Mouse (Mus musculus) lung, postnatal 4 days (tissue): ENCODE measurements at regions not wholly inside any gene's neighbourhood (a gene's known extent, or its start where the extent isn't known, plus 50 kb on each side); places are given as distances from the start of the nearest gene placed in this dataset.
A peak's percentile ranks its signal among the peaks of the same experiment; 100 is the strongest.

Experiments
- DNase-seq, 2 experiments: peaks; one replicate each; pipeline ENCODE4 v3.0.0; 2021

DNA sequence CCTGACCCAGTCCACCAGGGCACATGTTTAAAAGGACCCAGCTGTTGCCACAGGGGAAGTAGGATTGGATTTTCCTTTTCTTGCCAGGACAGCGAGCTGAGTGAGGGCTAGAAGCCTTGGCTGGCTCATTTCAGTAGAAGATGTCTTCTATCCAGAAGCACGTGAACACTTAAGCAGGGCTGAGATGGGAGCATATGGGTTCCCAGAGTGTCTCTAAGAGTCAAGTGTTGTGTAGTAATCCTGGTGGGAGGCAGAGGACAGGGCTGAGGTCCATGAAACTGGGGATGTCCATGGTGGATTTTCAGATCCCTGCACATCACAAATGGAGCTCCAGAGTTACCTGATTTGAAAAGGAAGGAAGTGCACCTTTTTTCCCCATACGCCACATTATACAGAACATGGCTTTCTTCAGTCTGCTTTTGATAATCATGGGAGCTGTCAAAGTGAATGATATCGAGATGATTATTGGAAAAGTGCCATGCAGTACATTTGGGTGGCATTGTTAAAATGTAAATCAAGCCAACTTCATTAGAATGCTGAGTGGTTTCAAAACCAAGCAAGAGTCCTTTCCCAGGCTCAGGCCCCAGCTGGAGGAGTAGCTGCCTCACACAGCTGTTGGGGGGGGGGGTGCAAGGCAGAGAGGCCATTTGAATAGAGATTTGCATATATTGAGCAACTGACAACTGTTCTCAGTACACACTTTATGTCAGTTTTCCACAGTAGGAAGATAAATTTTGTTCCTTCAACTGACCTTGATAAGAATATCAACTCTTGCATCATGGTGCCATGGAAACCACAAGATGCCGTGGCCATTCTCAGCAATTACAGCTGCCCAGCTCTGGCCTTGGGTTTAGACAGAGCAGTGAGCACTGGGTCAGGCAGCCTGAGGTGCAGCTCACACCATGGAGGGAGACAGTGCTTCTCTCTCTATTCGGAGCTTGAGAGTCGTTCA, 81.7 kb downstream of the Slc35b3 start:
- peak in 1 of 2 experiments; percentile 52 for DNase-seq

DNA sequence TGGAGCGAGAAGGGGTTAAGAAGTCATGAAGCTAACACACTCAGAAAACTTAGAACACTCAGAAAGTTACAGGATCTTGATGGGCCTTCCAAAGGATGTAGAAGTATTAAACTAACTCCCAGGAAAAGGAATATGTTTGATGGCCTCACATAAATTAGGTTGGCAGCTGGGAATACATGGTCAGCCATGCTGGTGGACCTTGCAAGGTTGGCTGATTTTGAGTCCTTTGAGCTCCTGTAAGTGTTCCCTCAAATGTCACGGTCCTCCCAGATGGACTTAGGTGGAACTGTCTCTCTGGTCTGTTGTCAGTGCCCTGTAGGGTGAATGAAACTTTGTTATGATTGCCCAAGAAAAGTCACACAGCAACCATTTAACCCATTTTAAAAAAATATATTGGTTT, 84.8 kb downstream of the Slc35b3 start:
- no peak for DNase-seq

DNA sequence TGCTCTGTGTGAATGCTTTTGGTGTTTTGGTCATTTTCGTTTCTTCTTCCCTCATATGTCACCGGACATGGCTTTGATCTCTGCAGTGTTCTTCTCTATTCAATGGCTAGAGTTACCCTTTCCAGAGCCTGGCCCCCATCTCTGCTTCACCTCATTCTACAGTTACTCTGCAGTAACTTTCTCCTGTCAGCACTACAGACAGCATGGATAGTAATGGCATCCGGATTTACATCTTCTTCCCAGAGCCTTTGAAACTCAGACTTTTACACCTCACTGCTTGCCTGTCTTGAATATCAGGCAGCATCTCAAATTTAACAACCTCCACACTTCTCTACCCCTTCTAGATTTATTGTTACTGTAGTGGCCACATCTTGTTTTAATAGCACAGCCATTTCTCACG, 96.7 kb downstream of the Slc35b3 start:
- no peak for DNase-seq

DNA sequence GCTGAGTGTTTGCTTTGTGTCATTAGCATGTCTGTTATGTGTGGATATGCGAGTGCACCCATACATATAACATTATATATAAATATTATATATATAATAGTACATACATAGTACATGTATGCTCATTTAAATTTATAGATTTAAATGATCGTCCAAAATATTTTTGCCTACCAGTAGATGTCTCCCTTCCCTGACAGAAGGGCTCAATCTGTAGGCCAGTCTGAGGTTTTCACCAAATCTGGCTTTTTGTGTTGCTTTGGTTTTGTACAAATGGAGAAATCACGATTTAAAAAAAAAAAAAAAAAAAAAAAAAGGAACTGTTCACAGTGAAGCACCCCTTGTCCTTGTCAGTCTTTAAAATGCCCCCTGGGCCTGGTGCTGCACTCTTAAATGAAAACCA, 104.9 kb downstream of the Slc35b3 start:
- no peak for DNase-seq

DNA sequence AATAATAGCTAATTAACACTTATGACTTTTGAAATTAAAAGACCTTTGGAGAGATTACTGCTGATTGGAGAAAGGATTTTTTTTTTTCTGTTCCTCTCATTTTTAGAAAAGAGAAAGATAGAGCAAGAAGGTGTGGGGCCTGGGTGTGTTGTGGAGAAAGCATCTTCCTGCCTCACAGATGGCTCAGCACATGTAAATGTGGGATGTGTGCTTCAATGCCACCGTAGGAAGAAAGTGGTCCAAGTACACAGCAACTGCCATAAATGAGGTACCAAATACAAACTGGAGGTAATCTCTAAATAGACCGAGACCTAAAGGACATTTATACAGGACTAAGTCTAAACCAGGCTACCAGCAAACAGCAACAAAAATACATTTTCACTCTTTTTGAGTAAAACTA, 105.7 kb downstream of the Slc35b3 start:
- no peak for DNase-seq

DNA sequence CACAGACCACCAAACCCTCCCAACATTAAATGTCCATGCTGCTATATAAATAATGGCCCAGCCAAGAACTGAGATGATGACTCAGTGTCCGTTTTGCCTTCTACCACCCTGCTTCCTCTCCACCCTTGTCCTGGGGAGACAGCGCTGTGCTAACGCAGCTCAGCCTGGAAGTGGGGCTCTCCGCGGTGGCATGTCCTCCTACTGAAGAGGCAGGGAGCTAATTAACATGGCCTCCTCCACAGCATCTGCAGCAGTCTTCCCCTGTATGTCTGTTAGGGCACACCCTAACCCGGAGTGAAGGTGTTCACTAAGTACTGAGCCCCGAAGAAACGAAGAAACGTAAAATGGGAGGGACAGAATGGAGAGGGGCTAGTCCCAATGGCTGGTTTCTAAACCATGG, 107.8 kb downstream of the Slc35b3 start:
- no peak for DNase-seq

DNA sequence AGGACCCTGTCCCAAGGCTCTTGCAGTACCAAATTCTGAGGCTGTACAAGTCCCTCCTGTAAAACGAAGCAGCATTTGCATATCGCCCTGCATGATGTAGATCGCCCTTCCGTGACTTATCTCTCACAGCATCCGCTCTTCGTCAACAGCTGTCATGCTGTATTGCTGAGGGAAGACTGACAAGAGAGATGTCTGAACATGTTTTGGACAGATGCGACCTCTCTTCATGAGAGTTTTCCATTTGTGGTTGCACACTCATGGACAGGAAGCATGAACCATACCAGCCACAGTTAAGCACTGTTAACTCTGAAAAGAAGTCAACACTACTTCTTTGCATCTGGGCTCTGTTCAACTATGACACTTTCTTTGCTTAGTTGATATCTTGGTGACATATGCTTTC, 108.9 kb downstream of the Slc35b3 start:
- DNase-seq, result no peak

DNA sequence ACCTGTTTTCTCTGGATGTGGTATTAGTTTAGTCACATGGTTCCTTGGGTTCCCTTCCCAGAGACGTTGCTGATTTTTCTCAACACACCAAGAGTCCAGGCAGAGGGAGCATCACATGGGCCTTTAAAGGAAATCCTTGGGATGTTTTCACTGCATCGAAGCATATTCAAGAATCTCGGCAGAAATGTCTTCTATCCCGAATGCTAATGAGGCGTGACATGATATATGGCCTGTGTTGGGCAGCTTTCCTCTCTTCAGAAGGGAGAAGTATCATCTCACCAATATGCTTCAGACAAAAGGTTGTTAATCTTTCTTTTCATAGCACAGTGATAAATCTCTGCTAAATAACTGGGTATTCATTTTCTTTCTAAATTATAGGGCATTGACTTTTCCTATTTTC, 122.4 kb downstream of the Slc35b3 start:
- DNase-seq, result no peak

DNA sequence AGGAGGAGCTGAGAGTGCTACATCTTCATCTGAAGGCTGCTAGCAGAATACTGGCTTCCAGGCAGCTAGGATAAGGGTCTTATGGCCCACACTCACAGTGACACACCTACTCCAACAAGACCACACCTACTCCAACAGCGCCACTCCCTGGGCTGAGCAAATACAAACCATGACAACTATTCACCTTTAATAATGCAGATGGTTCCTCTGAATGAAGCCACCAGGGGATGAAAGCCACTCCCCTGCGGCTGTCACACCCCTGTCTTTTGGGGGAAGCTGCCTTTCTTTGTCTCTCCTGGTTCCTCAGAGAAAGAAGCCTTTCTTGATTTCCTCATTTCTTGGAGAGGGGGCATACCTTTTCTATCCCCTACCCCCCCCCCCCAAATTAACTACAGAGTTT, 135.0 kb downstream of the Slc35b3 start:
- no peak for DNase-seq

DNA sequence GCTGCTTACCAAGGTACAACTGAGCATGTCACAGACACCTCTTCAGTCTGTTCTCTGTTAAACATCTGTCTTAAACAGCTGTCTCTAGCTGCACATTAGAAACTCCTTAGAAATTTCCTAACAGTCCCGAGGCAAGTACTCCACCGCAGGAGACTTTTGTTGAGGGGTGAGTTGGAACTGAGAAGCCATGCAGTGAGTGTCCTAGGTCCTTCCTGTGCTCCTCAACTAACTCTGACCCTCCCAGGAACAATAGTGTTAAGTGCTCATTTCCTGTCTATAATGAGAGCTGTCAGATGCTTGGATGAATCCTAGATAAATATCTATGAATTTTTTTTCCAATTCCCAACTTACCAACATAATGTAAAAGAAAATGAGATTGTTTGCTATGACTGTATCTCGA, 141.1 kb downstream of the Slc35b3 start:
- DNase-seq, result no peak

DNA sequence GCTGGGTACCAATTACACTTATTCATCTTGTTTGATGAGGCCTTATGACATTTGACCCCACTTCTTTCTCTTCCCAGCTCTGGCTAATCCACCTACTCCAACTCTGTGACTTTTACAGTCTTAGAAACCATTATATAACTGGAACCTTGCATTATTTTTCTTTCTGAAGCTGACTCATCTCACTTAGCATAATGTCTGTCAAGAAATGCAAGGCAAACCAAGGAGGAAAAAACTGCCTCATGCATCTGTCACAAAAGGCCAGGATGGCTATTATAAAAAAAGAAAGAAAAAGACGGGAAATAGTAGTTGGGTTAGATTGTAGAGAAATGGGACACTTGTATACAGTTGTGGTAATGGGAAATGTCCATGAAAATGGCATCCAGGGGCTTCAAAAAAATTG, 141.9 kb downstream of the Slc35b3 start:
- DNase-seq, result no peak

DNA sequence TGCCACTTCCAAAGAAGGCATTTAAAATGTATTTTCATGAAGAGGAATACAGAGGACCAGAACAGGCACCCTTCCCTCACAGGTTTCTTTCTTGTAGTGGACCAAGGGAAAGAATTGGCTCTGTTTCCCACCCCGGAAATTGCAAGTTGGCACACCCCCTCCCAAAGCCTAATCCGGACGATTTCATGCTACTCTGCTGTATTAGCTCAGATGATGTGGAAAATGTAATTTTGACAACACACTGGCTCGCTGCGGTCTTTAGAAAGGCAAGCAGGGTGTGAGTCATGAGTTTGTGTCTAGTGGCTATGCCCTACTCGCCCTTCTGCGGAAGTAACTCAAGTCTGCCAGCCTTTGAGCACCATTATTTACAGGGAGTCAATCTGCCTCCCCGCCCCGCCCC, 144.4 kb downstream of the Slc35b3 start:
- DNase-seq, result no peak

DNA sequence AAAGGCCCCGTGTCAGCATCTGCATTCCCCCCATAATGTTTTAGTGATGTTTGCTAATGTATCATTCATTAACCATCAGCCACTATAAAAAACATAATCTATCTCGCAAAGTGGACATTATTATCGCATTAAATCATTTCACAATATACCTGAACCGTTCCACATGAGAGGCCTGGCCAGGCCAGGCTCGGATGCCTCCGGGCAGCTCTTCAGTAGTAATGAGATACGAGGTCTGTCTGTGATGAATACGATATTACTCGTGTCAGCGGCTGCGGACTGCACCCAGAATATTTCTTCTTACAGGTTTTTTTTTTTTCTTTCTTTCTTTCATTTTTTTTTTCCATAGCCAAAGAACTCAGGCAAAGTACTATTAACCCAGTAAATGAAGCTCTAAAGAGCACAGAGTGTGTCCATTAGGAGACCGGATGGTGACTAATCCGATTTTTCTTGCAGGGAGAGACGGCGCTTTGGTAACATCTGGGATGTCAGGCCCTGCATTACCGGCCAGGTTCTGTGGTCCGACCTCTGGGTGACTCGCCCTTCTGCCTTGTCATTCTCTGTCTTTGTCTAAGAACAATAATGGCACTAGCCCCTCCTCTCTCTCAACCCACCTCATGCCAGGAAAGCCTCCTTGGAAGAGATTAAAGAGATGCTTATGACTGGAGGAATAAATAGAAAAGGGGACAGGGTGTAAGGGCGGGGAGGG, 145.5 kb downstream of the Slc35b3 start:
- DNase-seq, result no peak

DNA sequence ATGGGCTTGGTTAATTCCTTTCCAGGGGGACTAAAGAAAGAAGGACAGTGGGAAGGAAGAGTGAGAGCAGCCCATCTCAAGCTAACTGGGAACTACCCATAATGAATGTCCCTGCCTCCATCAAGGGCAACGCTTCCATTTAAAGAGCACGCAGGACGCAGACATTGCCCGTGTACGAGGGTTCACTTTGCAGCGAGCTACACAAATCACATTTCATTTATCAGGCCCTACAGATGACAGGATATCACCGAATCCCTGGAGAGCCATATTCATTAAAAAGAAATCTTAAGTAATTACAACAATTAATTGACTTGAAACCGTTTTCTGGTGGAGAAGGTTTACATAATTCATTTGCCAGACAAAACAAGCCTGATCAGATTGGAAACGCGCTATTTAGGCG, 139.7 kb upstream of the Eef1e1 start:
- no peak for DNase-seq

DNA sequence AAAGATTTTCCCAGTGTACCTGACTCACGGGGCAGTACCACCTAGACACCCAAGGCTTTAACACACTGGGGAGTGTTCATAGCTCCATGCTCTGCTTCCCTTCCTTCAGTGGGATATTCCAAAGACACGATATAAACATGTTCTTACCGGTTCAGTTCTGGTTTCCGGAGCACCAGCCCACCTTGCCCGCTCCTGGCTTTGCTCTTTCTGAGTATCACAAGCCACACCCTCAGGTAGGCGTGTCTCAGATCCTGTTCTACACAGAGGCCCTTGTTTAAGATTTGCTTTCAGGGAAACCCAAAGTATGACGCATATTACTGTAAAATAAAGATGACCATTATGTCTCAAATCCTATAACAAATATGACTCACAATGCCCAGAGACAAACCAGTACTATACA, 134.6 kb upstream of the Eef1e1 start:
- DNase-seq, result no peak

DNA sequence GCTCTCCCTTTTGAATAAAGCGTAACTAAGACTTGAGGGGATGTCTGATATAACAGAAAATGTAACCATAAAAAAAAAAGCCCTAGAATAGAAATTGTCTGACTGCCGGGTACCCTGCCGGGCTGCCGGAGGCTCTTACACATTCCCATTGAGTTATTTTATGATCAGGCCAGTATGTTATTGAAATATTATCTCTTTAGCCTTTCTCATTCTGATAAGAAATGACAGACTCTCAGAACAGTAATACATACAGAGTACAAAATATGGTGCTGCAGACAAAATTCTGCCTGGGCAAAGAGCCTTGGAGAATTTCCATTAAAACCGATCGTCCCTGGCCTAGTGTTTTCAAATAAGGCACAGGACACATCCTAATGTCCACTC, 121.8 kb upstream of the Eef1e1 start:
- DNase-seq, result no peak

DNA sequence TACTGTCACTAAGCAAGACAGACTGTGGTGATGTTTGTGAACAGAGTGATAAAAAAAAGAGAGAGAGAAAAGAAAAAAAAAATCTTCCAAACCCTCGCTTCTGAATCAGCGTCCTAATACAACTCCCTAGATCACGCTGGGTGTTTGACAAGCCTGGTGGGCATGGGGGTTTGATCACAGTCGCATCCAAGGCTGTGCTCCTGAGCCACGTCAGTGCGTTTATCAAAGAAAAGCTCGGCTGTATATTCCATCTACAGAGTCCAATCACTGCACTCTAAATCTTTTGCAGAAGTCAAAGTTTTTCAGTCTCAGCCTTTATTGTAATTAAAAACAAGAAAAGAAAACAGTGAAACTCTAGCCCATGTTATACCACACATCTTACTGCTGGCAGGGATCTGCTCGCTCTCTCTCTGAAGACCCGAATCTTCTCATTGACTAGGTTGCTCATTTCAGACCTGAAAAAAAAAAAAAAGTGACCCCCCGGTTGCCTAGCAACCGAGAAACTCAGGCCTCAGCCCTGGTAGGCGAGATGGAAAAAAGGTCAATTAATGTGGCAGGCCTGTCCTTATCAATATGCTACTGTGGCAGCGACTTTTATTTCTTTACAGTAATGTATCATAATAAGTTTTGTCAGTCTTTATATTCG, 121.2 kb upstream of the Eef1e1 start:
- no peak for DNase-seq

DNA sequence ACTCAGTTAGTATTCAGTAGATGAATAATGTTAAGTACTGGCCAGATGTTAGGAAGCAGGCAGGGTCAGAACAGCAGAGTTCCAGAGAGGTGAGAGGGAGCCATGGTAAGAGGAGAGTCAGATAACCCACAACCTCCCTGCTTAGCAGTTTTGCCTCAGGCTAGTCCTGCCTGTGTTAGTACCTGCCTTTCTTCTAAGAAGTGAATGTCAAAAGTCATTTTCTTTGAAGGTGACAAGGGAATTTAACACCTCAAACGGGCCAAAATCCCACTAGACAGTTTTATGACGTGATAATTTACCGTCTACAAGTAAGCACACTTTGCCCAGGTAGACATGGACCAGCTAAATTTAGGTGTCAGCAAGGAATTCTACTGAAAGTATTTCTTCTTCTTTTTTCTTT, 117.7 kb upstream of the Eef1e1 start:
- DNase-seq, result no peak

DNA sequence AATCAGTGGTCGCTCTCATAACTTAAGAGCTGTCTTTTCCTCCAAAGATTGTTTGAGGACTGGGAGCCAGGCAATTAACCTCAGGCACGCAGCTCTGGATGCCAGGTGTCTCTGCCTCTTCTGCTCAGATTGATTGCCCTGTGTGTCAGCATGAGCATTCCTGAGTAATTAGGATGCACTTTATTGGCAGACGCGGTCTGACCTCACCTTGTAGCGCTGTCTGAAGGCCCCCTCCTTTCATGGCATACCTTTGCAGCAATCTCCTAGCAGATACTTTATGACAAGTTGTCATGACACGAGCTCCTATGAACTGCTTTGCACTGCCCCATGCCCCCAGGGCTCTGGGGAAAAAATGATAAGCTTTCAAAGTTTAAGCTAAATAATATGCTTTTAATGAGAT, 114.1 kb upstream of the Eef1e1 start:
- no peak for DNase-seq

DNA sequence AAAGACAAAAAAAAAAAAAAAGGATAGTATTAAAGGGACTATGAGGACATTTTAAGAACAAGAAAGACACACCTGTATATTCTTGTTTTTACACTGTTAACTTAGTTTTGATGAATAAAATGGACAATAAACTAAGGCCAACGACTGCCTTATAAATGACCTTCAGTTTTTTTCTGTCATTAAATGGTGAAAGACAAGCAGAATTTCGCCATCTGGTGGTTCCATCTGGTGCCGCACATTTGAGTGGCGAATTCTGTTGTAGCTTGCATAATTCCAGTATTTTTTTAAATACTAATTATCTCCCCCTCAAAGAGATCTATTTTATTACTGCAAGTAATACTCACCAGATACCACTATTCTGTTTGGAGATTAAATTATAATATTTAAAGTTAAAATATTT, 107.3 kb upstream of the Eef1e1 start:
- DNase-seq, result peak in 1 of 2 experiments; percentile 12

DNA sequence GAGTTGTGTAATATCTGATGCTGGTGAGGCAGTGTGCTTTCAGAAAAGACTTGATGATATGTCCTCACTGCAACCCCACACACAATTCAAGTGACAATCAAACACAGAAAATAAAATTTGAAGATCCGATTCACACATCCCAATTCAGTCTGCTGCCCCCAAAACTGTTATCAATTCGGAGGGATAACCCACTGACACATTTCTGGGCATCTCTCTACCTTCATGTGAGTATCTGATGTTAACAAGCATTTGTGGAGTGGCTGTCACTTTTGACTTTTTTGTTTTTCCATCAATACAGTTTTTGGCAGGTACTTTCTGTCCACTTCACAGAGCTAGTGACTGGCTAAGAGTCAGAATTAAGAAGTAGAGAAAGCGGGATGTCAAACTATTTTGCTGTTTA, 101.4 kb upstream of the Eef1e1 start:
- DNase-seq, result no peak

DNA sequence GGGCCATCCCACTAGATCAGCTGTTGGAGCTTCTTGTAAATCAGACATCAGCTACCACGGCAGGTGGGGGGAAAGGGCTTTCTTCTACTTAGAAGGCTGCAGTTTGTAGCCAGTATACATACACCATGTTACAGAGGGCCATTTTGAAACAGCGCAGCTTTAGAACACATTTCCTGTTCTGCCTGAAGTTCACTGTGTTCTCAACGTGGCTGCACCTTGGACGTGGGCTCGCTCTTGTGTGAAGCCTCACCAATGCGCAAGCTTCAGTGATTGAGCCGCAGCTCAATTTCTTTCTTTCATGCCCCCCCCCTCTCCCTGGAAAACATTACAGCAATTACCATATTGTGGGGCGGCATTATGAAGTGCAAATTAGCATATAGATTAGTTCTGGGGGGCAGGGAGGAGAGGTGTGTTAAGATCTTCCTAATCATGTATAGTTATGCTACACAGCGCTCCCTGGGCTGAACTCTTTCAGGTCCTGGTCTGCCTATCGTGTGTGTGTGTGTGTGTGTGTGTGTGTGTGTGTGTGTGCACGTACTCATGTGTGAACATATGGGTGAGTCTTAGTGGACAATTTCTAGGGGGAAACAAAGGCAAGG, 97.9 kb upstream of the Eef1e1 start:
- DNase-seq, result no peak

DNA sequence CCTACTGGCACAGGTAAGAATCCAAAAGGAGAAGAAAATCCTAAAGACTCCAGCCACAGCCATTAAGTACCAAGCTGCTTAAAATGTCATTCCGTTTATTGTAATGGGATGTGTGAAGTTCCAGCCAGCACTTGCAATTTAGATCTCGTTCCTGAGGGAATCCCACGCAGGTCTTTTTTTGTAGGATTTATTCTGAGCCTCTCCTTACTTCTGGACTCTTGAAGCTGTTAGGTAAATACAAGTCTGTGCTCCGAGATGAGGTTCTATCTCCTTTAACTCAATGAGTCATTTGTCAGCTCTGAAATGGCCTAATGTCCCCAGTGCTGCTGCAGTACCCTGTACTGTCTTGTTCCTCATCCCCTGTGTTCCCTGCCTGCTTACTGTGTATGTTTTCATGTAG, 94.9 kb upstream of the Eef1e1 start:
- DNase-seq, result no peak

DNA sequence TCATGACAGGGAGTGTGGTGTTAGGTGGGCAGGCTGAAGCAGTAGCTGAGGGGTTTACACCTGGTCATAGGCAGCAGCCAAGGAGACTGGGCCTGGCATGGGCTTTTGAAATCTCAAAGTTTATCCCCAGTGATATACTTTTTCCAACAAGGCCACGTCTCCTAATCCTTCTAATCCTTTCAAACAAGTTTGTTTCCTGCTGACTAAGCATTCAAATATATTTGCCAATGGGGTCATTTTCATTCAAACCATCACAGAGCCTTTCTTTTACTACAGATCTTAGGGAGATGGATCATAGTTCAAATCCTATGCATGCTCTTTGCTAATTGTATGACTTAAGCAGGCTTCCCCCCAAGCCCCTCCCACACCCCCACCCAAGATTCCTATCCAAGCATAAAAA, 93.0 kb upstream of the Eef1e1 start:
- no peak for DNase-seq
